Mouse (Mus musculus) liver, adult 2 months (tissue): ENCODE data around the gene 5730522E02Rik. TPM values are rescaled to one million over a fixed set of nuclear protein-coding genes. Genes with fewer than 3 reads are reported as not detected.

ENCODE experiments used
- DNase-seq: peaks from one replicate; pipeline ENCODE4 v3.0.0-alpha.2; 2011; ENCODE audit warnings: low read depth, low spot score; ENCODE audit errors: extremely low read depth
- H3K27ac ChIP-seq: fragments of 200-500 bp; replicated peaks from 2 replicates; pipeline ENCODE4 v1.5.1; 2012; ENCODE audit warnings: low read depth, mild to moderate bottlenecking, control low read depth, inconsistent platforms, low read length; ENCODE audit not compliant: insufficient read depth
- H3K27me3 ChIP-seq: fragments of 200-500 bp; 2 replicates; pipeline ENCODE4 v1.6.1; 2012; ENCODE audit warnings: mild to moderate bottlenecking, moderate library complexity, low read length, inconsistent platforms; ENCODE audit not compliant: control insufficient read depth, insufficient read depth
- H3K36me3 ChIP-seq: fragments of 200-500 bp; 2 replicates; pipeline ENCODE4 v1.6.1; 2012; ENCODE audit warnings: low read length, inconsistent platforms; ENCODE audit not compliant: control insufficient read depth, insufficient read depth
- H3K4me1 ChIP-seq: fragments of 200-500 bp; 2 replicates; pipeline ENCODE4 v1.6.1; 2011; ENCODE audit warnings: low read length; ENCODE audit not compliant: control insufficient read depth, insufficient read depth
- H3K4me3 ChIP-seq: fragments of 200-500 bp; 2 replicates; pipeline ENCODE4 v1.5.1; 2011; ENCODE audit warnings: low read depth, mild to moderate bottlenecking, control low read depth, low read length, moderate library complexity; ENCODE audit not compliant: insufficient read depth
- H3K79me2 ChIP-seq: fragments of 200-500 bp; 2 replicates; pipeline ENCODE4 v1.6.1; 2012; ENCODE audit warnings: inconsistent platforms, mild to moderate bottlenecking, low read length, moderate library complexity; ENCODE audit not compliant: control insufficient read depth, insufficient read depth
- H3K9ac ChIP-seq: fragments of 200-500 bp; 2 replicates; pipeline ENCODE4 v1.6.1; 2012; ENCODE audit warnings: low read depth, mild to moderate bottlenecking, control low read depth, inconsistent platforms, low read length
- CTCF ChIP-seq: fragments of 200-500 bp; IDR thresholded peaks from 2 replicates; pipeline ENCODE4 v1.5.1; 2011; ENCODE audit warnings: low read depth, low read length, control low read depth
- POLR2A ChIP-seq: fragments of 200-500 bp; IDR thresholded peaks from 2 replicates; pipeline ENCODE4 v1.6.1; 2011; ENCODE audit warnings: low read length, control low read depth; ENCODE audit not compliant: insufficient read depth; ENCODE audit errors: extremely low read depth
- WGBS: fragments of 180-500 bp; shearing (Covaris S2); methylation state at CpG from one replicate; pipeline ENCODE4 v1.1.7; 2018; 5-methylcytosine and 5-hydroxymethylcytosine counted together
- polyA plus RNA-seq: library from polyadenylated mRNA; depleted of rRNA; stranded (reverse); fragments of >200 nt; gene quantifications from 2 replicates; pipeline ENCODE4 v1.2.3, GENCODE M21; 2012
- total RNA-seq: library from RNA; depleted of rRNA; stranded (reverse); fragments of >200 nt; gene quantifications from 2 replicates; pipeline ENCODE4 v1.2.3, GENCODE M21; 2014

Gene 5730522E02Rik
- total and polyA plus RNA-seq, 2 experiments: 0.16 to 0.83 TPM

- no peaks in the 10 kb centered on the region for H3K4me1 ChIP-seq
- H3K9ac ChIP-seq: no peak overlapping the region
- no peaks in the 10 kb centered on the region for H3K27me3 ChIP-seq
- no peak overlapping the region for H3K4me3 ChIP-seq
- WGBS: 95% methylated on average over 2 of the region's 2 CpGs
- TF ChIP-seq CTCF: no peak
- TF ChIP-seq POLR2A: no peak
- no peak for DNase-seq
- no peaks in the 10 kb centered on the region for H3K36me3 ChIP-seq
- H3K79me2 ChIP-seq: no peaks in the 10 kb centered on the region
- no peak overlapping the region for H3K27ac ChIP-seq
These were observed 40.0 kb downstream of the 5730522E02Rik start for GRCm38 (mm10) chr11:26170572-26170971.

- Histone ChIP-seq H3K27me3 (no peaks in the 10 kb centered on the region), H3K4me1 (no peaks in the 10 kb centered on the region), H3K4me3 (no peak overlapping the region), H3K9ac (no peak overlapping the region), H3K36me3 (no peaks in the 10 kb centered on the region), H3K27ac (no peak overlapping the region), H3K79me2 (no peaks in the 10 kb centered on the region)
- TF ChIP-seq POLR2A (no peak), CTCF (no peak)
- WGBS: 95% methylated on average over 7 of the region's 7 CpGs
- no peak for DNase-seq
These were observed 43.0 kb downstream of the 5730522E02Rik start for GRCm38 (mm10) chr11:26167609-26167971.

GRCm38 (mm10) chr11:26166966-26167608, 43.5 kb downstream of the 5730522E02Rik start:
- WGBS: 86% methylated on average over 4 of the region's 4 CpGs
- no peak overlapping the region for H3K4me3 ChIP-seq
- no peak for DNase-seq
- H3K27me3 ChIP-seq: no peaks in the 10 kb centered on the region
- H3K79me2 ChIP-seq: no peaks in the 10 kb centered on the region
- no peak overlapping the region for H3K27ac ChIP-seq
- H3K36me3 ChIP-seq: no peaks in the 10 kb centered on the region
- H3K4me1 ChIP-seq: no peaks in the 10 kb centered on the region
- no peak overlapping the region for H3K9ac ChIP-seq
- no peak for TF ChIP-seq POLR2A
- no peak for TF ChIP-seq CTCF

GRCm38 (mm10) chr11:26164651-26165259, 45.8 kb downstream of the 5730522E02Rik start:
- TF ChIP-seq CTCF: no peak
- TF ChIP-seq POLR2A: no peak

GRCm38 (mm10) chr11:26161354-26161753, 49.2 kb downstream of the 5730522E02Rik start:
- DNase-seq: no peak
- WGBS: 87% methylated on average over 5 of the region's 5 CpGs
- TF ChIP-seq CTCF: no peak
- no peak for TF ChIP-seq POLR2A

More at GRCm38 (mm10) chr11:26164651-26165259, 45.8 kb downstream of the 5730522E02Rik start:
- Histone ChIP-seq H3K79me2 (no peaks in the 10 kb centered on the region), H3K9ac (no peak overlapping the region), H3K27ac (no peak overlapping the region), H3K27me3 (no peaks in the 10 kb centered on the region), H3K4me3 (no peak overlapping the region), H3K36me3 (no peaks in the 10 kb centered on the region), H3K4me1 (no peaks in the 10 kb centered on the region)
- DNase-seq: no peak
- WGBS: 83% methylated on average over 5 of the region's 5 CpGs

GRCm38 (mm10) chr11:26159033-26159432, 51.5 kb downstream of the 5730522E02Rik start:
- Histone ChIP-seq H3K27me3 (no peaks in the 10 kb centered on the region), H3K79me2 (no peaks in the 10 kb centered on the region), H3K27ac (no peak overlapping the region), H3K4me1 (no peaks in the 10 kb centered on the region), H3K9ac (no peak overlapping the region), H3K4me3 (no peak overlapping the region), H3K36me3 (no peaks in the 10 kb centered on the region)
- 88% methylated on average over 3 of the region's 3 CpGs for WGBS
- no peak for DNase-seq
- TF ChIP-seq CTCF: no peak
- TF ChIP-seq POLR2A: no peak

More at GRCm38 (mm10) chr11:26161354-26161753, 49.2 kb downstream of the 5730522E02Rik start:
- Histone ChIP-seq H3K36me3 (no peaks in the 10 kb centered on the region), H3K4me1 (no peaks in the 10 kb centered on the region), H3K4me3 (no peak overlapping the region), H3K79me2 (no peaks in the 10 kb centered on the region), H3K27me3 (no peaks in the 10 kb centered on the region), H3K27ac (no peak overlapping the region), H3K9ac (no peak overlapping the region)
